Mouse (Mus musculus) urinary bladder, postnatal 4 days (tissue): ENCODE data around the gene Lhb.

Experiments used
- DNase-seq, 2 experiments: peaks; one replicate each; pipeline ENCODE4 v3.0.0; 2021 to 2022; ENCODE audit warnings: low spot score in 2 of 2

Gene Lhb

GRCm38 (mm10) chr7:45413864-45414739, 6.5 kb upstream of the Lhb start:
- DNase-seq: peak in 1 of 2 experiments; percentile 70

GRCm38 (mm10) chr7:45414740-45415224, 5.8 kb upstream of the Lhb start:
- DNase-seq: no peak

- peak in 1 of 2 experiments; percentile 56 for DNase-seq
Observed at GRCm38 (mm10) chr7:45415636-45416035, 5.0 kb upstream of the Lhb start.

GRCm38 (mm10) chr7:45417962-45418492, 2.6 kb upstream of the Lhb start:
- DNase-seq: peak in 1 of 2 experiments; percentile 50

- no peak for DNase-seq
Observed at GRCm38 (mm10) chr7:45419859-45420614, 583 bp upstream of the Lhb start.

GRCm38 (mm10) chr7:45421194-45421593, 574 bp downstream of the Lhb start:
- peak in 1 of 2 experiments; percentile 58 for DNase-seq

- DNase-seq: no peak
Observed at GRCm38 (mm10) chr7:45426556-45426955, 5.9 kb downstream of the Lhb start.

GRCm38 (mm10) chr7:45433835-45434202, 13.2 kb downstream of the Lhb start:
- DNase-seq: no peak

GRCm38 (mm10) chr7:45434203-45435015, 13.8 kb downstream of the Lhb start, which contains the start of gene Gys1:
TSS of gene Gys1 (plus strand) at chr7:45434844.
- peak; percentile 100 for DNase-seq

- no peak for DNase-seq
Observed at GRCm38 (mm10) chr7:45435038-45435437, 14.4 kb downstream of the Lhb start.

GRCm38 (mm10) chr7:45436444-45436843, 15.8 kb downstream of the Lhb start:
- DNase-seq: no peak

- DNase-seq: no peak
Observed at GRCm38 (mm10) chr7:45437046-45437445, 16.4 kb downstream of the Lhb start.

- DNase-seq: no peak
Observed at GRCm38 (mm10) chr7:45437521-45438276, 17.1 kb downstream of the Lhb start, which contains the start of gene Ruvbl2. TSS of gene Ruvbl2 (minus strand) at chr7:45438096.

GRCm38 (mm10) chr7:45443526-45444420, 23.2 kb downstream of the Lhb start:
- DNase-seq: no peak

GRCm38 (mm10) chr7:45446589-45446988, 26.0 kb downstream of the Lhb start:
- DNase-seq: no peak

GRCm38 (mm10) chr7:45447325-45447990, 26.8 kb downstream of the Lhb start:
- no peak for DNase-seq

- no peak for DNase-seq
Observed at GRCm38 (mm10) chr7:45449974-45450373, 29.4 kb downstream of the Lhb start.

- DNase-seq: peak; percentile 71 to 89
Observed at GRCm38 (mm10) chr7:45451344-45451982, 30.8 kb downstream of the Lhb start.
